Mouse (Mus musculus) liver, adult (tissue): ENCODE results near the gene Rarb.

Experiments used
- GATA4 ChIP-seq: IDR thresholded peaks from 2 replicates; pipeline ENCODE4 v1.6.1; 2014; ENCODE audit warnings: mild to moderate bottlenecking, low read length; ENCODE audit not compliant: insufficient replicate concordance

The Rarb gene

DNA sequence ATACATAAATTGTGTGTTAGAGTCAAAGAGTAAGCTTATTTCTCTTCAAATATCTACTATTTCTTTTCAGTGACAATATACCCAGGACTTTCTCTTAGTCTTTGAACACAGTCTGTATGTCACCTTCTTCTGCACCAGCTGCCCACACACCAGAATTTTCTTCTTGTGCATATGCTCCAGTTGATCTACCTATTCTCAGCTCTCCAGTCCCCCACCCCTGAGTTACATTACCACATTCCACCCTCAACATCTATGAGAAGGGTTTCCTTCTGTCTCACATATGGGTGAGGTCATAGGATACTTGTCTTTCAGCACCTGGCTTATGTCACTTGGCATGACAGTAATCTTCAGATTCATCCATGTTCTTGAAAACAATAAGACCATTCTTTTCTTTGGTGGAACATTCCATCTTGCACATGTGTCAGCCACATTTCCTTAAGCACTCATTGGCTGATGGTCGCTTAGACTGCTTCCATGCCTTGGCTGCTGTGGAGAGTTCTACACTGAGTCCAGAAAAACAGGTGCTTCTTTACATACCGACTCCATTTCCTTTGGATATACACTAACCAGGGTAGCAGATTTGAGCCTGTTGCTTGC lies 71.9 kb downstream of the Rarb start:
- no peak for TF ChIP-seq GATA4

DNA sequence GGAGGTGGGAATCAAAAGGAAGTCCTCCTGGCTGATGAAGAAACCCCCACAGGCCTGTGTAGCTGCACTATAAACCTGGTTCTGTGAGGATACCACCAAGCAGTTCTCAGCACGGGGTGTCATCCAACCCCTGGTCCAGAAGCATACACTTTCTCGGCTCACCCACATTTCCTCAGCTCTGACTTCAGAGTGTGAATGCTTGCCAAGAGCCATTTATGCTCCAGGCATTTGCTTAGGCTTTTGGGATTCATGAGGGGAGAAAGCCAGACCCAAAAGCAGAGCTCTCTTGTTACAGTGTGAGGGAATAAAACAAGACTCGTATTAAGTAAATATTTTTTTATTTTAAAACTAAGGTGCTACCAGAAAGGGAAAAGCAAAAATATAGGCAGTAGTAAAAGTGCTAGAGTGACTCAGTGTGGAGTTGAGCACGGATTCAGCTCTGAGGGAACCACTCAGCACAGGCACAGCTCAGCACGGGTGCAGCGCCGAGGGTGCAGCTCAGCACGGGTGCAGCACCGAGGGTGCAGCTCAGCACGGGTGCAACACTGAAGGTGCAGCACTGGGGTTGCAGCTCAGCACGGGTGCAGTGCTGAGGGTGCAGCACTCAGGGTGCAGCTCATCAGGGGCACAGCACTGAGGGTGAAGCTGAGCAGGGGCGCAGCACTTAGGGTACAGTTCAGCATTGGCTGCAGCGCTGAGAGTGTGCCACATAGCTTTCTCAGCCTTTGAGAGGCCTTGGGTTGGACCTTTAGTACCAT lies 77.8 kb downstream of the Rarb start:
- no peak for TF ChIP-seq GATA4

GRCm38 (mm10) chr14:16738538-16738937 lies 80.4 kb downstream of the Rarb start:
- TF ChIP-seq GATA4: no peak

GRCm38 (mm10) chr14:16737781-16738180 lies 81.2 kb downstream of the Rarb start:
- TF ChIP-seq GATA4: no peak

GRCm38 (mm10) chr14:16735331-16736012 lies 83.5 kb downstream of the Rarb start:
- no peak for TF ChIP-seq GATA4

- TF ChIP-seq GATA4: no peak
Measured at GRCm38 (mm10) chr14:16733595-16734298, 85.2 kb downstream of the Rarb start.

- TF ChIP-seq GATA4: no peak
Measured at GRCm38 (mm10) chr14:16732054-16732453, 86.9 kb downstream of the Rarb start.

DNA sequence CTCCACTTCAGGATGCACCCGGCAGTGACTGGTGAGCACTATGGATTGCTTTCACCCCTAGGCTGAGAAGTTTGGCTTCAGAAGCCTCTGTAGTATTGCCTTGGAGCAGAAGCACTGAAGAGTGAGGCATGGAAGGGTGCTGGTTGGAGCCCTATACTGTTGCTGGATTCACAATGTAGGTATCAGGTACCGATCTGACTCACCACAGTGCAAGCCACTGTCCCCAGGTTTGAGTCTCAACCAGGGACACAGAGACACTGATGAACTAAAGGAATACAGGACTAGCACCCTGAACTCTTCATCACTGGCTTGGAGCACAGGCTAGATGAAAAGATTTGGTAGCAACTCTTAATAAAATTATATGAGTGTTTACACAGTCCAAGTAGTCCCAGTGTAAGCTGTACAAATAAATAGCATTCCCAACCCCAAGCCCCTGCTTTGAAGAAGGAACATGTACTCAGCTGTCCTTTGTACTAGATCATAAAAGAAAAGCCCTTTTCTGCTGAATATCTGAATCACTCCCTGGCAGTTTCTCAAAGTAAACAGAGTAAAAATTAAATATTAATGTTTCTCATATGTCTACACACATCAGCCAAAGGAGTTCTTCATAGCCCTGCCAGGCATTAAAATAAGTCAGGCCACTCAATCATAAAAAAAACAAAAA lies 90.6 kb downstream of the Rarb start:
- no peak for TF ChIP-seq GATA4

GRCm38 (mm10) chr14:16723991-16724390 lies 95.0 kb downstream of the Rarb start:
- no peak for TF ChIP-seq GATA4

GRCm38 (mm10) chr14:16717821-16718220 lies 101.1 kb downstream of the Rarb start:
- no peak for TF ChIP-seq GATA4

DNA sequence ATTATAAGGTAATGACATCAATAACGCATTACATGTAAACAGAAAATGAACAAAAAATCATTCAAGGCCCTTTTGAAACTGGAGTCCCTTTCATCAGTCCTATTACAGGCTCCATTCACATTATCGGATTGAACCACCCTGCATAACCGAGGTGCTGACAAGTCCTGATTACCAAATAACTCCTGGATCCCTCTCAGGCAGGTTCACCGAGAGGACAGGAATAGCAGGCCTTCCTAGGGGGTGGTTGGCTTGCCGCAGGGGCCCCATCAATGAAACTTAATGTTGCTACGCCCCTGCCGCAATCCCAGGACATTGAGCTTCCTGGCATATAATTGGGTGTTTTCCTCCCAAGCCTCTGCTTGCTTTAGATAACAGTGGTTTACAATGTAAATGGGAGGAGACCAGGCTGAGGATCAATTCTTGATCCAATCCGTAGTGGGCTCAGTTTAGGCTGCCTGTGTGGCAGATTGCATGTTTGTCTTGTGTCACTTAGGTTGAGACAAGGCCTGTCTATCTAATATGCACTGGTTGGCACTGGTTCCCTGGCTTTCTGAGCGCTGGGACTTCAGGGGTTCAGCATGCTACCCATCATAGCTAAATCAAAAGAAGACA lies 104.5 kb downstream of the Rarb start:
- no peak for TF ChIP-seq GATA4

DNA sequence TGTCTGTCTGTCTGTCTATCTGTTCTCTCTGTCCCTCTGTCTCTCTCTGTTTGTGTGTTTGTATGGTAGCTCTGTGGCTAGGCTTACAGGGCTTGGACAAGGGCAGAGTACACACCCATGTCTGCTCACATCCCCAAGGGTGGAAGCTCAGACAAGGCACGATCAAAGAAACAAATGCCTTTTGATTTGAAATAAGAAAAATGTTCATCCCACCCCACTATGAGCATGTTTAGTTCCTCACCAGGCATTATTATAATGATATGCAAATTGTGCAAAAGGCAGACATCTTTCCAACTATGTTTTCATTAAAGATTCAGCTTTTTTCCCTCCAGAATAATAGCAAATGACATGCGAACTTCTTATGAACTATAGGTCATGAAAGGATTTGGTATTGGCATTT lies 105.2 kb downstream of the Rarb start:
- TF ChIP-seq GATA4: no peak

- TF ChIP-seq GATA4: no peak
Measured at GRCm38 (mm10) chr14:16699228-16699627, 119.7 kb downstream of the Rarb start.

DNA sequence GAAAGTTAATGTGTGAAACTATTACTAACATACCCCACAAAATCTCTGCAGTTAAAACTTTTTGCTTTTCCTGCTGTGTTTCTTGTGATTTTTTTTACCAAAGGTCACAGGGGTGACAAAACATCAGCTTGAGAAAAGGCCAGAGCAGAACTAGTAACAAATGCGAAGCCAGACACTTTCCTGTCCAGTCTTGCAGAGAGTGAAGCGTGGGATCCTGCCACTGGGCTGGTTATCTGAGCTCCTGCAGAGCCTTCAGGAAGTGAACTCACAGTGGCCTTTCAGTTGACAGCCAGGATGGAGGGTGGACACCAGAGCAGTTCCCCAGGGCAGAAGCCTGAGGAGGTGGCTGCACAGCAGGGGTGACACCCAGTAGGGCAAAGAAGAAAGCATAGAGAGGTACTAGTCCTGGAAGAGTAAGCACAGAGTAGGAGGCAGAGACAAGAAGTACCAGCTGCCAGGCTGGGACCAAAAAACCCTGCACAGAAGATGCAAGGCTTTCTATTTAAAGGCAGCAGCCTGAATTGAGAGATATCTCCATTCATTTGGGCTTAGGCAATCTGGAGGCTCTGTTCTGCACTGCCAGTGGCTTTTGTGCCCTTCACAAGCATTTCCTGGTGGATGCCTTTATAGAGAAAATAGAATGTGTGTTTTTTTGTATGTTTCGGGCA lies 123.4 kb downstream of the Rarb start:
- TF ChIP-seq GATA4: peak; percentile 86

- no peak for TF ChIP-seq GATA4
Measured at GRCm38 (mm10) chr14:16678335-16678734, 140.6 kb downstream of the Rarb start.

- no peak for TF ChIP-seq GATA4
Measured at GRCm38 (mm10) chr14:16677081-16677480, 141.9 kb downstream of the Rarb start.
